Mouse (Mus musculus) stomach, embryonic 16.5 days (tissue): Measurements from ENCODE around the gene Top3b. TPM values are rescaled to one million over a fixed set of nuclear protein-coding genes. Genes with fewer than 3 reads are reported as not detected.

Experiments used
- ATAC-seq: fragments of 200-750 bp; cut with Nextera tagmentation; 2 replicates; pipeline ENCODE4 v1.8.0; 2017; ENCODE audit warnings: moderate number of reproducible peaks, moderate TSS enrichment; ENCODE audit not compliant: insufficient read depth, low FRiP score
- H3K27ac ChIP-seq: fragments of 300-500 bp; sonication (generic); 2 replicates; pipeline ENCODE4 v1.5.1; 2014; ENCODE audit warnings: low read length
- H3K27me3 ChIP-seq: fragments of 300-500 bp; sonication (generic); 2 replicates; pipeline ENCODE4 v1.6.1; 2014; ENCODE audit warnings: low read length, control low read depth, mixed read lengths; ENCODE audit not compliant: control insufficient read depth, insufficient read depth
- H3K36me3 ChIP-seq: fragments of 300-500 bp; sonication (generic); 2 replicates; pipeline ENCODE4 v1.6.1; 2014; ENCODE audit warnings: low read length; ENCODE audit not compliant: control insufficient read depth, insufficient read depth
- H3K4me1 ChIP-seq: fragments of 300-500 bp; sonication (generic); 2 replicates; pipeline ENCODE4 v1.6.1; 2014; ENCODE audit warnings: low read length, control low read depth, mixed read lengths; ENCODE audit not compliant: control insufficient read depth, insufficient read depth
- H3K4me2 ChIP-seq: fragments of 300-500 bp; sonication (generic); 2 replicates; pipeline ENCODE4 v1.6.1; 2014; ENCODE audit warnings: low read depth, low read length, mixed read lengths
- H3K4me3 ChIP-seq: fragments of 300-500 bp; sonication (generic); replicated peaks from 2 replicates; pipeline ENCODE4 v1.5.1; 2014; ENCODE audit warnings: mild to moderate bottlenecking, low read length
- H3K9ac ChIP-seq: fragments of 300-500 bp; sonication (generic); 2 replicates; pipeline ENCODE4 v1.6.1; 2014; ENCODE audit warnings: low read length
- H3K9me3 ChIP-seq: fragments of 300-500 bp; sonication (generic); replicated peaks from 2 replicates; pipeline ENCODE4 v1.6.1; 2016; ENCODE audit warnings: low read length, control low read depth; ENCODE audit not compliant: control insufficient read depth
- WGBS: fragments of 180-500 bp; shearing (Covaris S2); extraction: QIAGEN DNeasy Blood & Tissue Kit; methylation state at CpG from one replicate; pipeline ENCODE4 v1.1.7; 2014; 5-methylcytosine and 5-hydroxymethylcytosine counted together
- polyA plus RNA-seq: library from polyadenylated mRNA; unstranded; fragments of >200 nt; fragmentation: Nextera tagmentation; extraction: Ambion mirVana; gene quantifications from 2 replicates; pipeline ENCODE4 v1.2.1, GENCODE M21; 2015

The Top3b gene
- polyA plus RNA-seq, 1 experiment from 2014 or later: 53.8 TPM

GRCm38 (mm10) chr16:16941078-16941477 lies 70.5 kb downstream of the Top3b start:
- no peak overlapping the region for H3K9ac ChIP-seq
- H3K27ac ChIP-seq: no peak overlapping the region
- H3K27me3 ChIP-seq: no peaks in the 10 kb centered on the region
- no peak overlapping the region for H3K4me3 ChIP-seq
- no peaks in the 10 kb centered on the region for H3K4me1 ChIP-seq
- no peak overlapping the region for H3K4me2 ChIP-seq
- ATAC-seq: no peak
- no peaks in the 10 kb centered on the region for H3K36me3 ChIP-seq
- WGBS: 88% methylated on average over 2 of the region's 2 CpGs
- H3K9me3 ChIP-seq: no peaks in the 10 kb centered on the region

Other genes starting within 250 kb of the Top3b start
- not detected in 2 replicates for gene Olfr19, start 194.3 kb upstream of the Top3b start, polyA plus RNA-seq
- 0.15 and 0.65 TPM in 2 replicates for gene Spag6l, start 41.3 kb upstream of the Top3b start, polyA plus RNA-seq
- 1.0 and 2.3 TPM in 2 replicates for gene Igll1, start 6.8 kb upstream of the Top3b start, polyA plus RNA-seq
- gene Vpreb1, start 107 bp downstream of the Top3b start, polyA plus RNA-seq: 2.7 and 3.8 TPM in 2 replicates
- 21.8 and 23.1 TPM in 2 replicates for gene Ppm1f, start 25.7 kb downstream of the Top3b start, polyA plus RNA-seq
- 130 and 134 TPM in 2 replicates for gene Mapk1, start 112.6 kb downstream of the Top3b start, polyA plus RNA-seq
- gene Ypel1, start 199.0 kb downstream of the Top3b start, polyA plus RNA-seq: 11.7 and 11.8 TPM in 2 replicates
- 123 and 135 TPM in 2 replicates for gene Ppil2, start 240.5 kb downstream of the Top3b start, polyA plus RNA-seq